Mouse (Mus musculus) lung, adult 2 months (tissue): Measurements from ENCODE around the gene Celf2.

Experiments
- CTCF ChIP-seq: fragments of 200-500 bp; IDR thresholded peaks from 2 replicates; pipeline ENCODE4 v1.5.1; 2011; ENCODE audit warnings: mild to moderate bottlenecking, low read length, control low read depth; ENCODE audit not compliant: insufficient read depth
- POLR2A ChIP-seq: fragments of 200-500 bp; IDR thresholded peaks from 2 replicates; pipeline ENCODE4 v1.6.1; 2011; ENCODE audit warnings: low read depth, mild to moderate bottlenecking, control low read depth, low read length, borderline replicate concordance; ENCODE audit errors: extremely low read depth

- TF ChIP-seq POLR2A (no peak), CTCF (no peak)
Measured at GRCm38 (mm10) chr2:7013126-7013525, 496.2 kb downstream of the Celf2 start.
